Mouse (Mus musculus) gastrocnemius, adult 8-10 months (tissue): ENCODE data around the gene Trp53i11. TPM values are rescaled to one million over a fixed set of nuclear protein-coding genes. Genes with fewer than 3 reads are reported as not detected.

Experiments
- DNase-seq, 2 experiments: peaks; one replicate each; pipeline ENCODE4 v3.0.0; 2022; ENCODE audit warnings: low spot score in 2 of 2
- total RNA-seq, 4 experiments: library from RNA; stranded (reverse); gene quantifications; 2 replicates each; pipeline ENCODE4 v1.2.4; 2022

The Trp53i11 gene
- total RNA-seq, 4 experiments from 2014 or later, result 1.8 to 5.2 (median 3.3) TPM

- peak; percentile 81 to 85 for DNase-seq
Measured at GRCm38 (mm10) chr2:93198846-93199245, 11.5 kb downstream of the Trp53i11 start.

GRCm38 (mm10) chr2:93199531-93199974 is 12.2 kb downstream of the Trp53i11 start:
- DNase-seq, result peak; percentile 29 to 50

- DNase-seq, result no peak
Measured at GRCm38 (mm10) chr2:93200681-93201340, 13.5 kb downstream of the Trp53i11 start.

DNA sequence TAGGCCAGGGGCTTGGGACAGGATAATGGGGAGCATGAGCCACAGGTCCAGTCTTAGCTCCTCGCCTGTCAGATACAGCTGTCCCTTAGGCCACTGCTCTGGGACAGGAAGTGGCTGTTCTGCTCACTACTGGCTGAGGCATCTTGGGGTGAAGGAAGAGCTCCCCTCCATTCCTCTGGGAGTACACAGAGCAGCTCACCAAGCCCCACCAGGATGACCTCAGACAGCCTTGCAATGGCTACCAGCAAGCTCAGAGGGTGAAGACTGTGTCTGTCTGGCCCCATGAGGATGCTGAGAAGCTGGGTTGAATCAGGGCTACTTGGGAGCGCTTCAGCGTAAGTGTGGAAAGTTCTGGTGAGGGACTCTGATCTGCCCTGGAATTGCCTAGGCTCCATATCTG is 14.6 kb downstream of the Trp53i11 start:
- no peak for DNase-seq

- DNase-seq, result no peak
Measured at GRCm38 (mm10) chr2:93202782-93203181, 15.4 kb downstream of the Trp53i11 start.

GRCm38 (mm10) chr2:93203682-93204081 is 16.3 kb downstream of the Trp53i11 start:
- DNase-seq, result no peak

- DNase-seq, result no peak
Measured at GRCm38 (mm10) chr2:93204571-93204970, 17.2 kb downstream of the Trp53i11 start.

- no peak for DNase-seq
Measured at GRCm38 (mm10) chr2:93206126-93206525, 18.8 kb downstream of the Trp53i11 start.

- DNase-seq, result no peak
Measured at GRCm38 (mm10) chr2:93212386-93212785, 25.0 kb downstream of the Trp53i11 start.

DNA sequence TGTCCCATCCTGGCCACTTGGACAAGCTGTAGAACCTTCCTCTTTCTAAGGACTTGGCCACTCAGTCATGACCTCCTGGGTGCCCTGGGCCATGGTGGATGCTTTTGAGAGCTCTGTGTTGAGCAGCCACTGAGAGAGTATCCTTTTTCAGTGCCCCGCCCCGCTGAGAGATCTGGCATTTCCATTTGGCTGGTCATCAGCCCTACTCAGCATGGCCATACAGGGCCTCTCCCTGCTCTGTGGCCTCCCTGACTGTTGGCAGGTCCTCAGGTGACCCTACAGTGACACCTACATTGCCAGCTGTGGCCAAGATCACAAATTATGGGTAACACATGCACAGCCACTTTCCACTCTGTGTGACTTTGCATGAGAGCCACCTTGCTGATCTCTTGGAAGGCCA is 25.5 kb downstream of the Trp53i11 start:
- DNase-seq, result peak in 1 of 2 experiments; percentile 52

- DNase-seq, result no peak
Measured at GRCm38 (mm10) chr2:93214192-93214591, 26.8 kb downstream of the Trp53i11 start.

- DNase-seq, result no peak
Measured at GRCm38 (mm10) chr2:93215790-93216189, 28.4 kb downstream of the Trp53i11 start.

DNA sequence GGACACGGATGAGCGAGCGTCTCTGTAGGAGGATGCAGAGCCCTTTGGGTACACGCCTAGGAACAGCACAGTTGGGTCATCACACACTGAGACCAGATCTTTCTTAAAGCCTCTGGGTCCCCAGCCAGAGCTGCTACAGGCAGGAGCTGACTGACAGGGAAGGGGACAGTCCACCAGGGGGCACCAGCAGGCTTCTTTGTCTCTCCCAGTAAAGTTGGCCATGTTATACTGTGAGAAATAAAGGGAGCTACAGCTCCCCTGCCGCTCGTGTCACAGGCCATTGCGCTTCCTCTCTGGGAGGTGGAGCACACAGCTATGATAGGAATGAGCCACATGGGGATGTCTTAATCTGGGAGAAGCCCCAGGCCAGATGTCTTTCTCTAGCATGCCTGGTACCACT is 29.7 kb downstream of the Trp53i11 start:
- peak; percentile 75 to 76 for DNase-seq

DNA sequence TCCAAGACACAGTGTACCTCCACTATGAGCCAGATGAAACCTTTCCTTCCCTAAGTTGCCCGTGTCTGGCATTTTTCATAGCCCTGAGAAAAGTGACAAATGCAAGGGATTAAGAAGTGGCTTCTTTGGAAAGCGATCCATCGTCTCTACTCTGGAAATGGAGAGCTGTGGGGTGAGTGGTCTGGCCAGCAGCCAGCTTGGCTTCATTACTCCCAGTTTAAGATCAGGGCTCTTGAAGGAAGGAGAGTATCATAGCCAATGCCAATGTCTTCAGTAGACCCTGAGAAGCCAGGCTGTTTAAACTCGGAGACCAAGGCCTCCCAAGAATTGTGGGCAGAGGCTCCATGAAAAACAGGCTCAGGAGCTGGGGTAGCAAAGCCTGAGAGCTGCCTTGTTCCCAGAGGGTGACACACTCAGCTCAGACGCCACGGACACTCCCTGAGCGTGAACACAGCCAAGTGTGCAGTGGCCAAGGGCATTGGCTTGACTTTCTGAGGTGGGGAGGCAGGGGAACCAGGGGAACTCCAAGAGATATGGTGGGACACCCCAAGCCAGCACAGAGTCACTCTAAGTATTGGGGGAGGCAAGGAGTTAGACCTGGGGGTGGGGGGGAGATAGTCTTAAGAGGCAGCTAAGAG is 31.1 kb downstream of the Trp53i11 start:
- no peak for DNase-seq

- DNase-seq, result no peak
Measured at GRCm38 (mm10) chr2:93219576-93219975, 32.2 kb downstream of the Trp53i11 start.

GRCm38 (mm10) chr2:93220447-93220846 is 33.1 kb downstream of the Trp53i11 start:
- DNase-seq, result no peak

- DNase-seq, result no peak
Measured at GRCm38 (mm10) chr2:93223463-93223862, 36.1 kb downstream of the Trp53i11 start.

GRCm38 (mm10) chr2:93226606-93227595 is 39.6 kb downstream of the Trp53i11 start:
- DNase-seq, result peak; percentile 65 to 66

GRCm38 (mm10) chr2:93227713-93228479 is 40.5 kb downstream of the Trp53i11 start:
- no peak for DNase-seq

DNA sequence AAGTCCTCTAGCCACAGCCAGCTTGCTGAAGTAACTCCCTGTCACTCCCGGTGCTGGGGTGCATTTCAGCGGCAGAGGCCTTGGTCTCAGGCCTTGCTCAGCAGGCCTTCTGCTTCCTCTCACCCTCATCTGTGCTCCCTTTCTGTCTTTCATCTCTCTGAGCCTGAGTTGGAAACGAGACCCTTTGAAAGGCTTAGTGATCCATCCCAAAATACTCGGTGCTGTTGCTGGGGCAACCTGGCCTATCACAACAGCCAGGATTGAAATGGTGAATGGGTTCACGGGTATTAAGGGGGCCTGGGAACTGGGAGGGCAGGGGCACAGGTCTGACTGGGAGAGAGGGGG is 41.1 kb downstream of the Trp53i11 start:
- no peak for DNase-seq

- DNase-seq, result no peak
Measured at GRCm38 (mm10) chr2:93232141-93232540, 44.8 kb downstream of the Trp53i11 start.
